Mouse (Mus musculus) natural killer cell, adult 2 months (primary cell): Measurements from ENCODE around the gene Relch.
"Not testable (repeated sequence)": the region's sequence is repeated elsewhere in the genome, so short reads cannot be mapped to it uniquely, and the experiment has no call there.

Experiments used
- DNase-seq, 2 experiments: peaks; one replicate each; pipeline ENCODE4 v3.0.0; 2022; ENCODE audit warnings: low spot score in 2 of 2

The Relch gene

DNA sequence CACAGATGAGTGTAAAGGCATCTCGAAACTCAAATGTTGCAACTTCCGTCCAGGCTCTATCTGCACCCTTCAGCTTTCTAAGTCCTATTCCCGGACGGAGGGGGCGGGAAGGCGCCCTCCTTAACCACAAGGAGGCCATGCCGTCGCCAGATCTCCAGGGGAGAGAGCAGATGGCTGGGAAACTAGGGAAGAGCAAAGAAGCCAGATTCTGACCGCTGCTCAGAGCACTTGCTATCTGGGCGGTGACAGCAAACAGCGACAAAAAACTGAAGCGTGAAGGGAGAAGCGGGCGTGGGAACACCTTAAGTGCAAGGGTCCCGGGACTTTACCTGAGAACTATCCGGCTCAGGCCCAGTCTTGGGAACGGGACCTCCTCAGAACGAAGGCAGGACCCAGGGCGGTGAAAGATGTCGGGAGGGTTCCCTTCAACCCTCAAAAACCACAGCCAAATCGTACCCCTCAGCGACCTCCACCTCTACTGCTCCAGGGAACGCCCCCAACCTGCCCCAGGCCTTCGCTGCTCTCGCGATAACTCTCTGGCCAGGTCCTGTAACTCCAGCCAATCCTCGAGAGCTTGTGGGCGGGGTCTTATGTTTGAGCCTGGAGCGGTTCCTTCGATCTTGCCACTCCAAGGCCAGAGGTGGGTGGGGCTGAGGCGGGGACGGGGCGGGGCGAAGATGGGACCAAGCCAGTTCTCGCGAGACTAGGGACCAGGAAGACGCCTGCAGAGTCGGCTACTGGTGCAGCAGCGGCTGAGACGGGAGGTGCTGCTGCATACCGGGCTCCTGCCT lies at the start of gene Relch, which contains the start of gene Pign:
Gene Relch, plus strand, starts transcription at position 691 of the 791 bp plus-strand sequence.
Gene Pign, minus strand, starts transcription at position 507 of the 791 bp plus-strand sequence.
- peak; percentile 98 for DNase-seq

DNA sequence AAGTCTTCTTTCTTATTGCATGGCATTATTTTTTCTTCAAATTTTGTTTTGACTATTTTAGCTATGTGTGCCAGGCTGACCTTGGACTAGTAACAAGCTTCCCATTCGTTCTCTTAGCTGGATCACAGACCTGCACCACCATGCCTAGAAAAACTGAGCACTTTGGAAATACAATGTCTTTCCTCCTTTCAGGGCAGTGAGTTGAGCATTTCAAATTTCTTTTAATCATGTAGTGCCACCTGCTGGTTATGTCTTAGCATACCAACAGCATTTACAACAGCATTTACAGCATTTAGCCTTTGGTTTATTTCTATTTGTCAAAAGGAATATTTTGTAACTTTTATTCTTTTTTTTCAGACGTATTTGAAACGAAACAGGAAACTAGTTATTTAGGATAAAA lies 33.2 kb upstream of the Relch start:
- DNase-seq = no peak

DNA sequence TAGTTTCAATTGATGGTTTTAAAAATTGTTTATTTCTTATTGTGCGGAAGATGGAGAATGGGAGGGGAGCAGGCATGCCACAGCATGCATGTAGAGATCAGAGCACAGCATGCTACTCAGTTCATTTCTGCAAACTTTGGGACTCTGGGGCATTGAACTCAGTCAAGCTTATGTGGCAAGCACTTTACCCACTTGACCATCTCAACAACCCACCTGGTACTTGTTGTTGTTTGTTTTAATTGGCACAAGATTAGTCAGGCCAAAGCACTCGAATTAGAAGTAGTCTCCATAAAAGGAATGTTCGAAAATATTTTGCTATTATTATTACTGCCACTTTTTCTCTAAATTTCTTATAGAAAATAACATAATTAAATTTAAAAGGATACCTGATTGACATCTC lies 19.6 kb upstream of the Relch start:
- DNase-seq = no peak

DNA sequence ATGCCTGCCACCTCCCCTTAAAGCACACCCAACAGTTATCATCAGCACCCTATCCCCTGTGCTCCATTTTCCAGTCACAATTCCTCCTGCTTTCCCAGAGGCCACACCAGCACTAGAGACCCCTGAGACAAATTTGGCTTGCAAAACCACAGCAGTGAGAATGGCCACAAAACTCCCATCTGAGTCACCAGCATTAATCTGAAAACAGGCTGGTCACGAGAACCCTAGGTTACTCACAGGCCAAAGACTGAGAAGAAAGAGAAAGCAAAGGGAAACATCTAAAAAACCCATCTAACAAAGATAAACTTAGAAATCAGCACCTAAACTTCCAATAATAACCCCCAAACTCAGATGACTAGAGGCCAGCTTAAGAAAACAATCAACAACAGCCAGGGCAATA lies 13.0 kb upstream of the Relch start:
- no peak for DNase-seq

DNA sequence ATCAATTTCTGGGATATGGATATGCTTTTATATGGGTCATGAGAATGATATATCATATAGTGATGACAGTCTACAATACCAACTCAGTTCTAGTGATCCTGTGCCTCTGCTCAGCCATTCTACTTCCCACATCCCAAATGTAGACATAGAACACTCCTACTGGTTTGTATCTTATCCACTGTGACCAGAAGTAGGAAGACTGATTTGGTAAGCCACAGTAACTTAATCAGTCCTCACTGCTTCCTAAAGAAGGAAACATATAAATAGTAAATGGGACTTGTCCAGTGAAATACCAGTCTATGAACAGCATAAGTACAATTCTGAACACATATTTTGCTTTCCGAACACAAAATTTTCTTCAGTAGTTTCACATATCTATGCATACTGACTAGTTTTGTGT lies 9.7 kb upstream of the Relch start:
- DNase-seq = no peak

DNA sequence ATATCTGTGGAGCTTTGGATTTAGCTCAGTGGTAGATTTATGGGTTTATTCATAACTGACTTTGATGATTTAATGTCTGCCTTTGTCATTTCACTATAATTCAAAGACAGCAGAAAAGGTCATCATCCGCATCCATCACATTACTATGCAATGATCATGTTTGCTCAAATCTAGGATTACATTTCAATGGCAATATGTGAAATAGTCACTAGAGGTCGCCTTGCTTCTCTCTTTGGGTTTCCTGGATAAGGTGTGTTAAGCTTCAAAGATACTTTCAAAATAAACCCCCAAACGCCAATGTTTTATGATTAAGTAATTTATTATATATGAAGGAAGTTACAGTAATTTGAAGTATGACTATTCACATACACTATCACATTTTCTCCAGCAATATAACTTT lies 3.6 kb upstream of the Relch start:
- DNase-seq = peak; percentile 33 to 37

DNA sequence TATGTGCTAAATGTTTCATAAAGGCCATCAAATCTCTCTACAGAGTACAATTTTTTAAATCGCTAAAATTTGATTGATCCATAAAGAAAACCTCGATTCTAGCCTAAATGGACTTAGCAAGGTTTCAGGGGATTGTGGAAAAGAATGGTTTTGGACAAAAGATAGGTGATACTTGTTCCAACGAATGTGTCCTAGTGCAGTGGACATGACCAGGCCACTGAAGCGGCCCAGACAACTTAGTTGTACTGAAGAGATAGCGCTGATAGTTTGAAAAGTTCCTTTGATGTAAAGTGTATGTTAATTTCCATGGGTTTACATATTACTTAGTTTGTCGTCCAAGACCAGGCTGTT lies 866 bp upstream of the Relch start:
- no peak for DNase-seq

DNA sequence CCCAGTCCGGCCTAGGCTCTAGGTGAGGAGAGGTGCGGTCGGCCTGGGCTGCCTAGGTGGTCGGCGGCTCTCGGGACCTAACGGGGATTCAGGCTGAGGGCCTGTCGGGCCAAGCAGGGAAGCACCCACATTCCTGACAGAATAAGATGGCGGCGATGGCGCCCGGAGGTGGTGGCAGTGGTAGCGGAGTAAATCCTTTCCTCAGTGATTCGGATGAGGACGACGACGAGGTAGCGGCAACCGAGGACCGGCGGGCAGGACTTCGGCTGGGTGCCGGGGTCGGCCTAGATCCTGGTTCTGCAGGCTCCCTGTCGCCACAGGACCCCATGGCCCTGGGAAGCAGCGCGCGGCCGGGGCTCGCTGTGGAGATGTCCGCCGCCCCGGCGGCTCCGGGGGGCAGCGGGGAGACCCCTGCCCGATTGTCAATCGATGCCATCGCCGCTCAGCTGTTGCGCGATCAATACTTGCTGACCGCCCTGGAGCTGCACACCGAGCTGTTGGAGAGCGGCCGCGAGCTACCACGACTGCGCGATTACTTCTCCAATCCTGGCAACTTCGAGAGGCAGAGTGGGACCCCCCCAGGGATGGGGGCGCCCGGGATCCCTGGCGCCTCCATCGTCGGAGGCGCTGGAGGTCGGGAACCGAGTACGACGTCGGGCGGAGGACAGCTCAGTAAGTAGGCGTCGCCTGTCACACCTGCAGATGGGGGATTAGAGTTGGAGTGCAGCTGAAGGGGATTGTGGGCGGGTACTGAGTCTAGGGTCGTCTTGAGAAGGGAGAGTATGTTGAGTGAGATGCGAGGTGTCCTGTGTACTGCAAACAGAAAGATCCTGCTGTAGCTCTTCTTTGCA lies 526 bp downstream of the Relch start:
- DNase-seq = no peak

DNA sequence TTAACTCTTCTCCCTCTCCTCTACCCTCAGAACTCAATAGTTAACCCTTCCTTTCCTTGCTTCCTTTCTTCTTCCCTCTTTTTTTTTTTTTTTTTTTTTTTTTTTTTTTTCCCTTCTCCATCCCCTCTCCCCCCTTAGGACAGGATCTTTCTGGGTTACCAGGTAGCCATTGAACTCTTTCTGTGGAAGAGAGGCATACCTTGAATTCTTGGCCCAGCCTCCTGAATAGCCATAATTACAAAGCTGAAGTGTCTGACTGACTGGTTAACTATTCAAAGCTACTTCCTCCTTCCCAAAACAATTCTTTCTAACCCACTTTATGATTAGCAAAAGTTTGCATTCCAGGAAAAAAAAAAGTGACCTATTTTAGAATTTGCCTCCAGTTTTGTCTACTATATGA lies 6.0 kb downstream of the Relch start:
- DNase-seq = no peak

DNA sequence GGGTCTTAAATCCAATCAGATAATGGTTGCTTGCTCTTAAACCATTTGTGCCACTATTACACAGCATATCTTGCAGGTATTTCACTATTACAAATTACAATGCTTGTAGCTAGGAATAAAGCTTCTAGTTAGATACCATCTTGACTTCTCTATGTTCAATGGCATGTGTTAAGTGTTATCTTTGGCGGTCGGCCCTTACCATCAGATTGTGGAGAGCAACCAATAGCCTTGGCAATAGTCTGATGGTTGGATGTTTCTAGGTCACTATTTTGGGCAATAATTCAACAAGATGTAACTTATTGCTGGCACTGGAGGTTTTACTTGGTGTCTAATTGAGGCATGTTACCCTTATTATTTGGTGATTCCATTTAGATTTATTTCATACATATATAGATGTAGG lies 11.1 kb downstream of the Relch start:
- no peak for DNase-seq

DNA sequence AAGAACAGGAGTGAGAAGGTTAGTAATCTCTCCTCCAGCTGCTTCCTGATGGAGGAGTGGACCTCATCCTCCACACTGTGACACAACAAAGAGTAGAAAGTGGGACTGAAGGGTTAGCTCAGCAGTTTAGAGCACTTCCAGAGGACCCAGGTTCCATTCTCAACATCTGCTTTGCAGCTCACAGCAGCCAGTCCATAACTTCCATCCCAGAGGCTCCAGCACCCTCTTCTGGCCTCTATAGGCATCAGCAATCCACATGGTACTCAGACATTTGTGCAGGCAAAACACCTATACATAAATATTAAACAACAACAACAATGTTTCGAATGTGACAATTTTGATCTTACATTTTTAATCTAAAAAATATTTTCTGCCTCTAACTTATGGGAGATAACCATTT lies 16.9 kb downstream of the Relch start:
- DNase-seq = peak in 1 of 2 experiments; percentile 19

DNA sequence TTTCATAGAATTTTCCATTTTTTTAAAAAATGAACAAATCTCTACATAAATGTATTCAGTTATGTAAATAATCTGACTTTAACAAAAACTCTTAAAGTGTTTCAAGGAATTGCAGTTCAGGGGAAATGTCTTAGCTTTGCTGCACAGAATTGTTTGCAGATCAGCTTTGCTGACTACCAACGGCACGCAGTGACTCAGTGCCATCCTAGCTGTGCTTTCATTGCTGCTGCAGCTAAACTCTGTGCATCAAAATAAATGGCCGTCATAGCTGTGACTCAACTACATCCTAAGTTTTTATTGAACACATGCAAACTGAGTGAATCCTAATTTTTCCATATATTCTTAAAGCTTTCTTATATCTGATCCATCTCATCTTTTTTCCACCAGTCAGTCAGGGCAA lies 21.8 kb downstream of the Relch start:
- no peak for DNase-seq

DNA sequence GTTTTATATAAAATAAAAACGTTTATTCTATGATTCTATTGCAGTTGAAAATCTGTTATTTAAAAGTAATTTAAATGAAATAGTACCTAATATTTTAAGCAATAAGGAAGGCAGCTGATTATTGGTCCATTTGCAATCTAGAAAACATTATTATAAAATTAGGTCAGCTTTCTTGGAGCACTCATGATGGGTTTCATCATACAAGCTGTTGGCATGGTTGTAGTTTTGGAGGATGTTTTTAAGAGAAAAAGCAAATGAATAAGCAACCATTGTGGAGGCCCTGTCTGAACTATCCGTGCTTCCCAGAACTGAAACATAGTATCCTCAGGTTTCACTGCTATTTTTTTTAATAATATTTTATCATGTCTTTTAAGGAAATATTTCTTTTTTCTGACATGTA lies 31.9 kb downstream of the Relch start:
- no peak for DNase-seq

DNA sequence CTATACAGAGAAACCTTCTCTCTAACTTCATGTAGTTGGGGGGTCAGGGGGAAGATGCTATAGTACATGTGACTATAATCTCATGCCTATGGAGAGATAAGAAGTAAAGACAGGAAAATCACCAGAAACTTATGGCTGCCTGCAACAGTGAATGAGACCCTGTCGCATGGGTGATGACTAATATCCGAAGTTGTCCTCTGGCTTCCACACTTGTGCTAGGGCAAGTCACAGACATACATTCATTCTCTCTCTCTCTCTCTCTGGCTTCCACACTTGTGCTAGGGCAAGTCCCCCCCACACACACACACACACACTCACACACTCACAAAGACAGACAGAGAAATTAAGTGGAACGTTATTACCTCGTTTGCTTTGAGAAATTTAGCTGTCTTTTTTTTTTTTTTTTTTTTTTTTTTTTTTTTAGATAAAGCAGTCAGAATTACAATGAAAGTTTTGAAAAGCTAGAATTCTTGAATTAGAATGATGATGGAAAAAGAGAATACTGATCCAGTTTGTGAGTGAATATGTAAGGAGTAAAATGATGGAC lies 37.4 kb downstream of the Relch start:
- no peak for DNase-seq

DNA sequence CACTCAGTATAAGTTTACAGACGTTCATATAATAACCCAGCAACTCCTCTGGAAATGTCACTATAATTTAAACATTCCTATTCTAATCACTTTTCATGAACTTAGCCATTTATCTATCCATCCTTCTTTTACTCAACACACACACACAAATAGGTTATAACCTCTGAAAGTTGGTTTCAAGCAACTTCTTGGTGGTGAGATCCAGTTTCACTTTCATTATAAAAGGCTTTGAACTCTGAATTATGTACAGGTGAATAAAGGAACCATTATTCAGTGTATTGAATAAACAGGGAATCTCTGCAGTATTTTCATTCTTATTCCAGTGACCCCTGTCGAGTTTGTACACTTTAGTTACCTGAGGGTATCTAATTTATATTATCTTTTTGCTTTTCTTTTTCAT lies 45.8 kb downstream of the Relch start:
- no peak for DNase-seq

DNA sequence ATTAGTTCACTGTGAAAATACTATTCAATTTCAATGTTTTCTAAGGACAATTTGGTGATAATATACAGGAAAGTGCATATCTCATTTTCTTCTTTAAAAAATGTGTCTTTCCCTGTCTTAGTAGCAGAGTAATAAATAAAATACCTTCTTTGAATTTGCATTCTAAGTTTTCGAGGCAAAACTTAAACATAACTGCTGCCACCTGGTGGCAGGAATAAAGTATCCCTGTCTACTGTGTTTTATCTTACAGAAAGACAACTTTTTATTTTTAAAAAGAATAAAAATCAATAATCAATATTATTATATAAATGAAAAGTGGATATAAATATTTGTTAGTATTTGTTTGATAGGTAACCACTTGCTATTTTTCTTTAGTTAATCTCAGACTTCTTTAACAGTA lies 47.6 kb downstream of the Relch start:
- DNase-seq = peak in 1 of 2 experiments; percentile 7

DNA sequence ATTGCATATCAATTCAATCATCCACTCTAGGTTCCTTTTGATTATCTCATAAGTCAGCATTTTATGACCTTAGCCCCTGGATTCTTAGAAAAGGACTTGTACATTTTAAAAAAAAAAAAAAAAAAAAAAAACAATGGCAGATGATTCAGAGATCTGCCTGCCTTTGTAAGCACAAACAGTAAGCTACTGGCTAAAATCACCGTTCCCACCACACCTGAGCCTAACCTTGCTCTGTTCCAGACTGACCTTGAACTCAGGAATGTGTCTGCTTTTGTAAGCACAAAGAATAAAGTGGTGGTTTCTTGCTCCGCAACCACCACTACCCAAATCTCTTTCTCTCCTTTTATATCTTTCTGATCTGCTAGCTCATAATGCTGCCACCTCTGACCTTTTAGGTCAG lies 49.2 kb downstream of the Relch start:
- no peak for DNase-seq

DNA sequence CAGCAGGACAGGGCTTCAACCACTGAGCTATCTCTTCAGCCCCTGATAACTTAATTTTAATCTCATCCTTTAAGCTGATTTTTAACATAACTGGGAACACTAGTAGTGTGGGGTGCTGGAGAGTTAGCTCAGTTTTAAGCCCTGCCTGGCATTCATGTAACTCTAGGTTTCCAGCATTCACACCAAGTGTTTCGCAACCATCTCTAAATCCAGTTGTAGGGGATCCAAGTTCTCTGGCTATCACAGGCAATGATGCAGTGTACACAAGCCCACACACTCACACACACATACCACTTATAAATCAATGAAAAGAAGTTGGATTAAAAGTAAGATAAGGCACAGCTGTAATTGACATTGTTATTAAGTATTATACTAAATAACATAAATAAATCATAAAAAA lies 54.7 kb downstream of the Relch start:
- no peak for DNase-seq

DNA sequence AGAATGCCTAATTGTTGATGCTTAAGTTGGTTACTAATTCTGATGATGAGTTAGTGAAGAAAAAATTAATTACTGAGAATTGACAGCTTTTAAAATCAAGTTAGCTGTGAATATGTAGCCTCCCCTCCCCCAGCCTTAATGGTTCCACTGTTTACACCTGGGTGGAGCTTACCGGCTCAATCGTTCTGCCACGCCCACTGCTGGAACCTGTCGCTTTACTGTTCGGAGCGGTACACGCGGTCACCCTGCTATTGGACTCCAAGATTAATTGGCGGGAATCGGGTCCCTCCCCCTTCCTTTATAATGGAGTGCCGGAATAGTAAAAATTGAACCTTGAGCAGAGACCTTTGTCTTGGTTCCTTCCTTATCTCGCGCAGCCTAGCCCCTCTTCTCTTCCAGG lies 65.6 kb downstream of the Relch start:
- not testable (repeated sequence) for DNase-seq

DNA sequence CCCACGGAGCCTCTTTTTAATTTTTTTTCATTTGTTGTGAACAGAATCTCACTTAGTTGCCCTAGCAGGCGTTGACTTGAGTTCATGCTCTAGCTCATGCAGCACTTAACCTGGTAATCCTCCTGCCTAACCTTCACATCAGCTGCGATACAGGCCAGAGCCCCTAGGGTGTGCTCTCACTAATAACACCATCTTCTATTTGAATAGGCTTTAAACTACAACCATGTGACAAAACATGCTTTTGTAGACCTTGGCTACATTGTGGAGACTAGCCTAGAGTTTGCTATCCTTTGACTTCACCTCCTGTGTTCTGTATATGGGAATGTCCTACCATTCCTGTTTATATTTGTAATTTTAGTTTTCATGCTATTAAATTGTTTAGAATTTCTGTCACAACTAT lies 71.7 kb downstream of the Relch start:
- DNase-seq = no peak

DNA sequence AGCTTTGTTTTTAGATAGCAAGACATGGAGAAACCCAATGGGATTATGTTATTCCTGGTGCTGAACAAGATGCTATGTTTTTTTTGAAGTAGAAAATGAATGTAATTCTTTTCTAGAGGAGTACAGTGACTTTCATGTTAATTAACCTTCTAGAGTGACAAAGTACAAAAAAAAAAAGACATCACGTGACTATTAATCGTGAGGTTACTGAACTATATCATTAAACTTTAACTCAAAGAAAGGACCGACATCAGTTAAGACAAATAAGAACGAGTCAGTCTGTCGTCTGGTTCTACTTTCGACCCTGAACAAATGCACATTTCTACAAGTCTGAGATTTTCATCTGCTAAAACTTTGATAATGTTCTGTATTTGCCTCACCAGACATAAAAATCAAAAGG lies 74.7 kb downstream of the Relch start:
- DNase-seq = no peak

DNA sequence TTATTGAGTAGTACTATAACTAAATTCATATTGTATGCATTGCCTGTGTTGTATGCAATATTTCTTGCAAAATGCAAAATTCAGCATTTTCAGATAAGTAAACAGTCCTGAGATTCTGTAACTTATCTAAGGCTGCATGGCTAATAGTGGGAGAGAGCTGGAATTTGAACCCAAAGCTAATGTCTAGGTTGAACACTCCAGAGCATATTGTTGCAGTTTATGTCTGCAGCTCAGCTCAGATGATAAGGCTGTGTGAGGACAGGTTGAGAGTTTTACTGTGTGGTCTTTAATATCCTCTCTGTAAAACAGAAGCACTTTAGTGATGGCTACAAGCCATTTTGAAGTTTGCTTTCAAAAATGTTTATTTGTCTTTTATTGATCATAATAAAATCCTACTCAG lies 75.8 kb downstream of the Relch start:
- no peak for DNase-seq

DNA sequence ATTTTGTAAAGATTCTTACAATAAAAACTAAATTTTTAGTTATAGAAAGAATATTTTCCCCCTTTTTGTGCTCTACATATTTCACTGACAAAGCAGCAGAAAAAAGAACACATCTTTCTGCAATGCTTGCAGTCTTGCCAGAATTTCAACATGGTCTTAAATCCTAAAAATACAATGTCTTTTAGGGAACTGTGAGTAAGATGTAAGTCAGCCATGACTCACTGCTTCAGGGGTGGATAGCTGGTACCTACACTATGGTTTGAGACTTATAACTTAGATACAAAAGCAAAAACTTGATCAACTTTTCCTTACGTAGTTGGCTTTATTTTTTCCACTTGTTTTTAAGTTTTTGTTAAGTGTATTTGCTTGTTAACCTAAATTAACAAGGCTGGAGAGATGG lies 78.8 kb downstream of the Relch start:
- no peak for DNase-seq
